Mouse (Mus musculus) CH12.LX (cell line): ENCODE results near the gene Gpat2. TPM values are rescaled to one million over a fixed set of nuclear protein-coding genes. Genes with fewer than 3 reads are reported as not detected.

Experiments
- DNase-seq: peaks from one replicate; pipeline ENCODE4 v3.0.0-alpha.2; 2013; ENCODE audit errors: extremely low read depth
- H3K27ac ChIP-seq: 2 replicates; pipeline ENCODE4 v1.5.1; 2012; ENCODE audit warnings: low read depth, mild to moderate bottlenecking, control low read depth, moderate library complexity; ENCODE audit not compliant: insufficient read depth
- H3K27me3 ChIP-seq: replicated peaks from 2 replicates; pipeline ENCODE3; 2012; ENCODE audit warnings: inconsistent platforms
- H3K36me3 ChIP-seq, 2 experiments: replicated peaks in 1 of 2; 2 replicates each; pipeline versions ENCODE3 to v1.6.1; 2012; ENCODE audit warnings: inconsistent platforms in 1 of 2, low read length in 1 of 2, mild to moderate bottlenecking in 1 of 2, mixed read lengths in 1 of 2, moderate library complexity in 1 of 2; ENCODE audit not compliant: control insufficient read depth in 1 of 2, insufficient read depth in 1 of 2
- H3K4me1 ChIP-seq, 2 experiments: 2 replicates each; pipeline ENCODE4 v1.6.1; 2012; ENCODE audit warnings: inconsistent platforms in 1 of 2, moderate library complexity in 1 of 2; ENCODE audit not compliant: insufficient read depth in 2 of 2, control insufficient read depth in 1 of 2
- H3K4me2 ChIP-seq: 2 replicates; pipeline ENCODE4 v1.6.1; 2012; ENCODE audit warnings: low read depth, mild to moderate bottlenecking, control low read depth; ENCODE audit not compliant: poor library complexity, insufficient read depth, severe bottlenecking
- H3K4me3 ChIP-seq, 3 experiments: fragments of 150-350 bp in 1 of 3; sonication (generic) in 1 of 3; replicated peaks in 1 of 3; 2 replicates each; pipeline versions ENCODE3 to v1.5.1; 2011 to 2012; ENCODE audit warnings: low read depth in 2 of 3, low read length in 2 of 3, mild to moderate bottlenecking in 2 of 3, moderate library complexity in 2 of 3, control low read depth in 1 of 3, improper control_type of control experiment in 1 of 3, inconsistent platforms in 1 of 3, mixed read lengths in 1 of 3; ENCODE audit not compliant: poor library complexity in 1 of 3
- H3K79me2 ChIP-seq: replicated peaks from 2 replicates; pipeline ENCODE4 v1.6.1; 2012; ENCODE audit warnings: mild to moderate bottlenecking, moderate library complexity; ENCODE audit not compliant: control insufficient read depth, poor library complexity, insufficient read depth, severe bottlenecking; ENCODE audit errors: extremely low read depth
- H3K9ac ChIP-seq: 2 replicates; pipeline ENCODE4 v1.6.1; 2012; ENCODE audit warnings: low read depth, mild to moderate bottlenecking, control low read depth, moderate library complexity; ENCODE audit not compliant: insufficient read depth
- H3K9me3 ChIP-seq: replicated peaks from 2 replicates; pipeline ENCODE3; 2012; ENCODE audit warnings: low read length, inconsistent platforms, mixed read lengths
- BHLHE40 ChIP-seq: IDR thresholded peaks from 2 replicates; pipeline ENCODE4 v1.6.1; 2011; ENCODE audit warnings: mild to moderate bottlenecking, low read depth, low read length, improper control_type of control experiment
- CHD1 ChIP-seq: IDR thresholded peaks from 2 replicates; pipeline ENCODE4 v1.6.1; 2012; ENCODE audit warnings: low read depth, low read length, improper control_type of control experiment, inconsistent platforms
- CHD2 ChIP-seq: IDR thresholded peaks from 2 replicates; pipeline ENCODE4 v1.6.1; 2011; ENCODE audit warnings: low read length, improper control_type of control experiment
- CTCF ChIP-seq, 2 experiments: IDR thresholded peaks in 1 of 2; conservative IDR thresholded peaks in 1 of 2; 2 replicates each; pipeline ENCODE4 v1.5.1; 2011 to 2012; ENCODE audit warnings: low read depth in 2 of 2, low read length in 2 of 2, improper control_type of control experiment in 1 of 2, inconsistent platforms in 1 of 2, mild to moderate bottlenecking in 1 of 2, moderate library complexity in 1 of 2
- E2F4 ChIP-seq: IDR thresholded peaks from 2 replicates; pipeline ENCODE4 v1.6.1; 2011; ENCODE audit warnings: low read depth, low read length, improper control_type of control experiment; ENCODE audit not compliant: insufficient replicate concordance
- ELF1 ChIP-seq: IDR thresholded peaks from 2 replicates; pipeline ENCODE4 v1.6.1; 2014; ENCODE audit warnings: low read depth, mild to moderate bottlenecking, inconsistent platforms, low read length, improper control_type of control experiment
- ETS1 ChIP-seq: conservative IDR thresholded peaks from 2 replicates; pipeline ENCODE4 v1.6.1; 2012; ENCODE audit warnings: low read depth, mild to moderate bottlenecking, inconsistent platforms, low read length, improper control_type of control experiment, moderate library complexity
- GABPA ChIP-seq: IDR thresholded peaks from 2 replicates; pipeline ENCODE4 v1.6.1; 2012; ENCODE audit warnings: low read depth, low read length, improper control_type of control experiment, inconsistent platforms; ENCODE audit not compliant: insufficient replicate concordance
- HCFC1 ChIP-seq: IDR thresholded peaks from 2 replicates; pipeline ENCODE4 v1.6.1; 2012; ENCODE audit warnings: low read depth, mild to moderate bottlenecking, inconsistent platforms, low read length, improper control_type of control experiment
- IRF4 ChIP-seq: IDR thresholded peaks from 2 replicates; pipeline ENCODE4 v1.6.1; 2014; ENCODE audit warnings: low read depth, mild to moderate bottlenecking, inconsistent platforms, low read length, improper control_type of control experiment
- JUN ChIP-seq: IDR thresholded peaks from 2 replicates; pipeline ENCODE4 v1.6.1; 2011; ENCODE audit warnings: low read depth, mild to moderate bottlenecking, low read length, improper control_type of control experiment, moderate library complexity; ENCODE audit not compliant: insufficient read depth
- JUND ChIP-seq: conservative IDR thresholded peaks from 2 replicates; pipeline ENCODE4 v1.6.1; 2011; ENCODE audit warnings: low read depth, low read length, improper control_type of control experiment
- KAT2A ChIP-seq: IDR thresholded peaks from 2 replicates; pipeline ENCODE4 v1.6.1; 2012; ENCODE audit warnings: low read length, improper control_type of control experiment, inconsistent platforms; ENCODE audit not compliant: insufficient replicate concordance
- MAFK ChIP-seq: IDR thresholded peaks from 2 replicates; pipeline ENCODE4 v1.6.1; 2011; ENCODE audit warnings: low read length, improper control_type of control experiment; ENCODE audit not compliant: insufficient replicate concordance
- MAX ChIP-seq: IDR thresholded peaks from 2 replicates; pipeline ENCODE4 v1.6.1; 2011; ENCODE audit warnings: low read length, improper control_type of control experiment
- MEF2A ChIP-seq: IDR thresholded peaks from 2 replicates; pipeline ENCODE4 v1.6.1; 2014; ENCODE audit warnings: low read depth, mild to moderate bottlenecking, inconsistent platforms, low read length, improper control_type of control experiment, borderline replicate concordance
- MXI1 ChIP-seq: IDR thresholded peaks from 2 replicates; pipeline ENCODE4 v1.6.1; 2011; ENCODE audit warnings: mild to moderate bottlenecking, low read depth, low read length, improper control_type of control experiment
- MYC ChIP-seq: IDR thresholded peaks from 2 replicates; pipeline ENCODE4 v1.6.1; 2011; ENCODE audit warnings: low read depth, mild to moderate bottlenecking, improper control_type of control experiment, low read length
- NELFE ChIP-seq: IDR thresholded peaks from 2 replicates; pipeline ENCODE4 v1.6.1; 2011; ENCODE audit warnings: low read depth, low read length, improper control_type of control experiment
- NRF1 ChIP-seq: IDR thresholded peaks from 2 replicates; pipeline ENCODE4 v1.6.1; 2014; ENCODE audit warnings: low read depth, mild to moderate bottlenecking, inconsistent platforms, low read length, improper control_type of control experiment, moderate library complexity
- PAX5 ChIP-seq: IDR thresholded peaks from 2 replicates; pipeline ENCODE4 v1.6.1; 2012; ENCODE audit warnings: low read length, inconsistent platforms, mixed read lengths
- POLR2A ChIP-seq: IDR thresholded peaks from 2 replicates; pipeline ENCODE4 v1.6.1; 2011; ENCODE audit warnings: low read depth, mild to moderate bottlenecking, improper control_type of control experiment, low read length
- SIN3A ChIP-seq: IDR thresholded peaks from 2 replicates; pipeline ENCODE4 v1.6.1; 2012; ENCODE audit warnings: low read length, improper control_type of control experiment, inconsistent platforms
- TBP ChIP-seq: conservative IDR thresholded peaks from 2 replicates; pipeline ENCODE4 v1.6.1; 2011; ENCODE audit warnings: low read depth, low read length, improper control_type of control experiment
- TCF12 ChIP-seq: IDR thresholded peaks from 2 replicates; pipeline ENCODE4 v1.6.1; 2014; ENCODE audit warnings: low read depth, mild to moderate bottlenecking, inconsistent platforms, low read length, improper control_type of control experiment
- UBTF ChIP-seq: IDR thresholded peaks from 2 replicates; pipeline ENCODE4 v1.6.1; 2012; ENCODE audit warnings: low read depth, mild to moderate bottlenecking, inconsistent platforms, low read length, improper control_type of control experiment, moderate library complexity
- ZKSCAN1 ChIP-seq: IDR thresholded peaks from 2 replicates; pipeline ENCODE4 v1.6.1; 2012; ENCODE audit warnings: low read depth, inconsistent platforms, low read length, improper control_type of control experiment, borderline replicate concordance
- ZMIZ1 ChIP-seq: IDR thresholded peaks from 2 replicates; pipeline ENCODE4 v1.6.1; 2012; ENCODE audit warnings: low read depth, mild to moderate bottlenecking, inconsistent platforms, low read length, improper control_type of control experiment
- dilution Hi-C: fragments of 300-500 bp; cut with MboI; formaldehyde crosslinking; loops from 2 replicates; pipeline ENCODE4 v1.14.3; 2020; ENCODE audit warnings: low sequenced_read_pairs; ENCODE audit not compliant: extremely low pct_unique_long_range_greater_than_20kb, extremely low pct_ligation_motif_present
- in situ Hi-C: fragments of 300-500 bp; cut with MboI; formaldehyde crosslinking; loops from 3 replicates; pipeline ENCODE4 v1.14.3; 2019; ENCODE audit warnings: low sequenced_read_pairs, low pct_ligation_motif_present, low pct_unique_long_range_greater_than_20kb, mixed read lengths
- polyA plus RNA-seq: library from polyadenylated mRNA; unstranded; fragments of >175 nt; gene quantifications from 2 replicates; pipeline ENCODE4 v1.2.1, GENCODE M21; 2012; ENCODE audit warnings: low read depth; ENCODE audit not compliant: insufficient read length
- total RNA-seq, 2 experiments: library from RNA; depleted of rRNA; stranded (reverse); fragments of 300-350 nt in 1 of 2; fragments of >200 nt in 1 of 2; gene quantifications; 2 replicates each; pipeline ENCODE4 v1.2.3; 2012 to 2014

Gene Gpat2
- total and polyA plus RNA-seq, 3 experiments, result 0.19 to 0.63 (median 0.21) TPM

DNA sequence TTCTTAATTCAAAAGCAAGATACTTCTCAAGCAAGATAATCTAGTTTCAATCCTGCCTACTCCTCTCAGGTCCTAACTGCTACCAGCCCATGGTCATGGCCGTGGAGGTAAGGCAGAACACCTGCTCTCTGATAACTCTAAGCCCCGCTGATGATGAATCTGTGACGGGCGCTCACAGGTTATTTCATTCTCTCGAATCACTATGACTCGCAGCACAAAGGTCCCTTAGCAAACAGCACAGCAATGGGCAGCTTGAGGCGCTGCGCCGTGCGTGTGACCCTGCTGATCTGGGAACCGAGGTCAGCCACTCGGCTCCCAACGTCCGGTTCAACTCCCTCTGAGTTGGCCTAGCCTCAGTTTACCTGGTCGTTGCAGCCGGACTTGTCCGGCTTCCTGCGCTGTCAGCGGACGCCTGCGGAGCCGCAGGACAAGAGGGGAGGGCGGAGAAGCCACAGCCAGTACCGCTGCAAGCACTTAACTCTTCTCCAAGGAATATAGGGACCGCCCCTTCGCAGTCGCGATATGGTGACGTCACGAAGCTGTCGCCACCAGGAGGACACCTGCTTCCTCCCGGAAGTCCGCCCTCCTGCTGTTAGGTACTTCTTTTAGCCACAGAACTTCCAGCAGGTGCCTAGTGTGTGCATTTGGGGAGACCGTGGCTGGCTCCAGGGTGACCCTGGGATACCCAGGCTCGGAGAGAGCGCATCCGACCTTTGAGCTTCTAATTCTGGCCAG is 19.2 kb downstream of the Gpat2 start, which contains the start of gene Fahd2a:
TSS of gene Fahd2a (minus strand) at position 511 of the 735 bp plus-strand sequence.
- in situ Hi-C loops, result no loop called here
- TF ChIP-seq ZMIZ1, result peak; percentile 67
- peak; percentile 36; the same call in 1 of the 2 replicates for TF ChIP-seq MAX
- TF ChIP-seq MEF2A, result 0 out of 2 replicates have a peak, but pooled peaks have one; percentile 35
- peak; percentile 75; the same call in 1 of the 2 replicates for TF ChIP-seq MYC
- TF ChIP-seq CHD1, result no peak
- TF ChIP-seq MAFK, result no peak
- 0 out of 2 replicates have a peak, but pooled peaks have one; percentile 13 for TF ChIP-seq ETS1
- no peak for TF ChIP-seq PAX5
- TF ChIP-seq ZKSCAN1, result no peak; the same call in 1 of the 2 replicates
- peak; percentile 90 for TF ChIP-seq TCF12
- TF ChIP-seq E2F4, result no peak
- peak; percentile 74 for TF ChIP-seq MXI1
- TF ChIP-seq GABPA, result peak; percentile 30; the same call in 1 of the 2 replicates
- no peak for TF ChIP-seq NRF1
- peak; percentile 33; the same call in 1 of the 2 replicates for TF ChIP-seq BHLHE40
- TF ChIP-seq NELFE, result peak; percentile 78
- TF ChIP-seq CTCF (conservative IDR thresholded peaks at IDR 0.05 in 1 of 2, IDR thresholded peaks at IDR 0.05 in 1 of 2; ENCODE audit: low read depth in 2 of 2, low read length in 2 of 2), result no peak
- TF ChIP-seq CHD2, result no peak
- peak; percentile 82; the same call in 1 of the 2 replicates for TF ChIP-seq TBP
- TF ChIP-seq KAT2A, result peak; percentile 86; the same call in 1 of the 2 replicates
- peak; percentile 53; the same call in 1 of the 2 replicates for TF ChIP-seq JUND
- TF ChIP-seq JUN, result no peak
- TF ChIP-seq IRF4, result peak; percentile 75; the same call in 1 of the 2 replicates
- TF ChIP-seq HCFC1, result peak; percentile 90
- peak; percentile 86 for TF ChIP-seq POLR2A
- TF ChIP-seq ELF1, result peak; percentile 99
- peak; percentile 95 for TF ChIP-seq SIN3A
- TF ChIP-seq UBTF, result no peak
- peaks cover 0 to 33% of the 10 kb centered on the region in 2 experiments for H3K36me3 ChIP-seq
- H3K79me2 ChIP-seq, result no peaks in the 10 kb centered on the region
- peaks cover 12% of the 10 kb centered on the region for H3K27me3 ChIP-seq
- no peaks in the 10 kb centered on the region for H3K9me3 ChIP-seq
- peaks cover 8 to 20% of the 10 kb centered on the region in 2 experiments for H3K4me1 ChIP-seq
- no peak within 1 kb of the TSS for H3K27ac ChIP-seq
- H3K4me3 ChIP-seq, result peak within 1 kb of the TSS; percentile 77 to 89 (median 85)
- peak within 1 kb of the TSS; percentile 46 for H3K9ac ChIP-seq
- dilution Hi-C loops, result no loop called here
- DNase-seq, result peak; percentile 95
- peak within 1 kb of the TSS; percentile 76 for H3K4me2 ChIP-seq
